Mouse (Mus musculus) kidney, adult 2 months (tissue): ENCODE measurements at regions not wholly inside any gene's neighbourhood (a gene's known extent, or its start where the extent isn't known, plus 50 kb on each side); places are given as distances from the start of the nearest gene placed in this dataset.

ENCODE experiments used
- DNase-seq: peaks from one replicate; pipeline ENCODE4 v3.0.0; 2021
- H3K27ac ChIP-seq: fragments of 200-500 bp; 2 replicates; pipeline ENCODE4 v1.5.1; 2012; ENCODE audit warnings: low read depth, low read length, control low read depth, inconsistent platforms; ENCODE audit not compliant: insufficient read depth
- H3K27me3 ChIP-seq: fragments of 200-500 bp; replicated peaks from 2 replicates; pipeline ENCODE4 v1.6.1; 2012; ENCODE audit warnings: mild to moderate bottlenecking, moderate library complexity, low read length, inconsistent platforms; ENCODE audit not compliant: control insufficient read depth, insufficient read depth
- H3K36me3 ChIP-seq: fragments of 200-500 bp; 2 replicates; pipeline ENCODE4 v1.6.1; 2012; ENCODE audit warnings: mild to moderate bottlenecking, moderate library complexity, low read length, inconsistent platforms; ENCODE audit not compliant: control insufficient read depth, insufficient read depth
- H3K4me1 ChIP-seq: fragments of 200-500 bp; 2 replicates; pipeline ENCODE4 v1.6.1; 2011; ENCODE audit warnings: low read length; ENCODE audit not compliant: control insufficient read depth, insufficient read depth
- H3K4me3 ChIP-seq: fragments of 200-500 bp; 2 replicates; pipeline ENCODE4 v1.5.1; 2011; ENCODE audit warnings: mild to moderate bottlenecking, low read depth, low read length, control low read depth; ENCODE audit not compliant: insufficient read depth
- CTCF ChIP-seq: fragments of 200-500 bp; conservative IDR thresholded peaks from 2 replicates; pipeline ENCODE4 v1.5.1; 2011; ENCODE audit warnings: low read depth, mild to moderate bottlenecking, control low read depth, low read length, moderate library complexity, mixed read lengths; ENCODE audit not compliant: insufficient read depth, insufficient read length
- POLR2A ChIP-seq: fragments of 200-500 bp; IDR thresholded peaks from one replicate; pipeline ENCODE4 v1.6.1; 2011; ENCODE audit warnings: low read depth, low read length, control low read depth
- WGBS: fragments of 180-500 bp; shearing (Covaris S2); methylation state at CpG from one replicate; pipeline ENCODE4 v1.1.7; 2018; 5-methylcytosine and 5-hydroxymethylcytosine counted together

DNA sequence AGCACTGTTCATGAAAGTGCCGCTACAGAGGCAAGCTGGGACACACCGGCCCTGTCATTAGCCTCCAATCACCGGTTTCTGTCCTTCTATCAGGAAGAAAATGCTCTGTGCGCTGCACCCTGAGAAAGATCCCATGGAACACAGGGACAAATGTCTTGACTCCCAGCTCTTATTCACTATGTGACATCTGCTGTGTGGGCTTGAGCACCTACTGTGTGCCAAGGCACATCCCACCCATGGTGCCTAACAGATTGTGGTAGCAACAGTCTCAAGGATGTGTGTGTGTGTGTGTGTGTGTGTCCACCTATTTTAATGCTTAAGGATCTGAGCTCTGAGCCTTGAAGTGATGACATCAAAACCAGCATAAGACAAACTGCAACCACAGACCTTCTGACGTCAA lies 113.4 kb upstream of the Tbx3 start:
- WGBS, result 57% methylated on average over 5 of the region's 5 CpGs
- no peak for DNase-seq
- Histone ChIP-seq H3K27me3 (no peaks in the 10 kb centered on the region), H3K4me3 (no peak overlapping the region), H3K36me3 (no peaks in the 10 kb centered on the region), H3K27ac (no peak overlapping the region), H3K4me1 (no peaks in the 10 kb centered on the region)
- TF ChIP-seq CTCF (no peak), POLR2A (no peak)

DNA sequence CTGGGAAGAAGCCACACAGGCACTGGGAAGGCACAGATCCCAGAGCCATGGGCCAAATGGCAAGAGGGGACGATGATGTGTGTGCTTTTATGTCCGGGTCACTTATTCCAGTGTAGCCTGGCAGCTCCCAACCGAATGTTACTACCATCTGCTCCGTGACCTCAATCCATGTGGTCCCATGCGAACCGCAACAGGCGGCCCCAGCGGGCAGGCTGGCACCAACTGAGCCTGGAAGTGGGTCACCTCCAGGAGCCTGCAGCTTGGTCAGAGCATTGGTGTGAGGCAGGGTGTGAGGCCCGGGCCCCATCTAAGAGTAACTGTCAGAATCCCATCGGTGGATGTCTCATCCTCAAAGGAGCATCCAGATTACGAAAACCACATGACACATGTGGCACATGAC lies 110.8 kb upstream of the Tbx3 start:
- no peak overlapping the region for H3K27ac ChIP-seq
- WGBS, result 84% methylated on average over 11 of the region's 11 CpGs
- no peak for DNase-seq
- no peaks in the 10 kb centered on the region for H3K4me1 ChIP-seq
- TF ChIP-seq CTCF (no peak), POLR2A (no peak)
- H3K36me3 ChIP-seq, result no peaks in the 10 kb centered on the region
- no peak overlapping the region for H3K4me3 ChIP-seq
- H3K27me3 ChIP-seq, result no peaks in the 10 kb centered on the region

DNA sequence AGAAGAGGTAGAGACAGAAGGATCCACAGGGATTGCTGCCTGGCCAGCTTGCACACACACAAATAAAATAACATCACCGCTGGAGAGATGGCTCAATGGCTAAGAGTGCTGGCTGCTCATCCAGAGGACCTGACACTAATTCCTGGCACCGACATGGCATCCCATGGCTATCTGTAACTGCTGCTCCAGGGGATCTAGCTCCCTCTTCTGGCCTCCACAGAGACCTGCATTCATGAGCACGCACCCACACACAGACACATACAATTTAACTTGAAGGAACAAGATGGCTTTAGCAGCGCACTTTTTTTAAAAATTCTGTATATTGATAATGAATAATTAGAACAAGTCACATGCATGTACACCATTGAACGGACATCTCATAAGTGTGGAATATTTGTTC lies 110.1 kb upstream of the Tbx3 start:
- no peak overlapping the region for H3K27ac ChIP-seq
- no peaks in the 10 kb centered on the region for H3K27me3 ChIP-seq
- WGBS, result 97% methylated on average over 5 of the region's 5 CpGs
- H3K36me3 ChIP-seq, result no peaks in the 10 kb centered on the region
- no peaks in the 10 kb centered on the region for H3K4me1 ChIP-seq
- H3K4me3 ChIP-seq, result no peak overlapping the region
- no peak for DNase-seq
- TF ChIP-seq CTCF, result no peak
- no peak for TF ChIP-seq POLR2A

DNA sequence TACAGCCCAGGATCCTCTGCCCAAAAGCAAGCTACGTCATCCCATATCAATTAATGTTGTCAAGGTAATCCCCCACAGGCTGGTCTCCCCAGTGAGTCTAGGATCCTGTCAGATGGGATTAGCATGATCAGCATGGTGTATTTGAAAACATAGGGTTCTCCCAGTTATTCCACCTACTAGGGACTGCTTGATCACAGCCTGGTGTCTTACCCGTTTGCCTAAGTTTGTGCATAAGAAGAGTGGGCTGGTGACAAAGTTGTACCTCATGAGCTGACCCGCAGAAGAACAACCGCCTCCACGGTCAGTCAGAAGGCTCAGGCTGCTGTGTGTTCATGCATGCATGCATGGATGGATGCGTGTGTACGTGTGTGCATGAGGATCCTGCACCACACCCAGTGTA lies 108.9 kb upstream of the Tbx3 start:
- H3K27me3 ChIP-seq, result no peaks in the 10 kb centered on the region
- 74% methylated on average over 7 of the region's 7 CpGs for WGBS
- DNase-seq, result no peak

DNA sequence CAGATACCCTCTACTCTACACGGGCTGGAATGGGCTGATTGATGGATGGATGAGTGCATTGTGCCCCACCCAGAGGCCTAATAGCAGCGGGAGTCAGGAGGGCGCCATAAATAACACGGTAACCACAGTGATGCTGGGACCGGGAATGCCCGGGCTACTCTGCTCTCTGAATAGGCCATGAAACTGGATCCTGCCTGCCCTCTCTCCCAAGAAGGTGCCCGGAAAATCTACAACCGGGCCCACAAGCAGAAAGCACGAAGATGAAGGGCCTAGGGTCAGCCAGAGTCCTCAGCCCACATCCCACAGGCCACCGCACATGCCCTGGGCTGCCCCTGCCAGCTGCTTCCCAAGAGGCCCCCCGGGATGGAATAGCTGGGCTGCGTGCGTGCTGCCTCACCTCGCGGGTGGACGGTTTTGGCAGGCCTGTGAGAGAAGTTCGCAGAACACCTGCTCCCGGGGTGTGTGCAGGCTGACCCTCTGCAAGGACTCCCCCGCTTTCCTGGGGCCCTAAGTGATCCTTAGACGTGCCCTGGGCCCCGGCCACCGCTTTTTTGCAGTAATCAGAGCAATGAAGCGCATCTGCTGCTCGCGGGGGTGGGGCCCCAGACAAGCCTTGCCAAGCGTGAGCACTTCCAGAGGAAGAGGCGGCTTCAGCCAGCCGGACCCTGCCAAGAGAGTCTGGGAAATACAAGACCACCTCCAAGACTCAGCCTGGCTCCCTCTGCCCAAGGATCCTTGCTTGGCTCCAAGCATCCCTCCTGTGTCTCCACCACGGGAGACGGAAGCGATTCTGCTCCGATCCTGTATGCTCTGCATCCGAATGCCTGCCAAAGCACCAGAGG lies 106.7 kb upstream of the Tbx3 start:
- Histone ChIP-seq H3K27me3 (no peaks in the 10 kb centered on the region), H3K36me3 (no peaks in the 10 kb centered on the region), H3K4me3 (no peak overlapping the region), H3K4me1 (no peaks in the 10 kb centered on the region), H3K27ac (no peak overlapping the region)
- no peak for DNase-seq
- TF ChIP-seq POLR2A (no peak), CTCF (no peak)
- 9% methylated on average over 33 of the region's 33 CpGs for WGBS

More for the DNA sequence above, 108.9 kb upstream of the Tbx3 start:
- Histone ChIP-seq H3K4me1 (no peaks in the 10 kb centered on the region), H3K4me3 (no peak overlapping the region), H3K36me3 (no peaks in the 10 kb centered on the region), H3K27ac (no peak overlapping the region)
- TF ChIP-seq CTCF (no peak), POLR2A (no peak)

DNA sequence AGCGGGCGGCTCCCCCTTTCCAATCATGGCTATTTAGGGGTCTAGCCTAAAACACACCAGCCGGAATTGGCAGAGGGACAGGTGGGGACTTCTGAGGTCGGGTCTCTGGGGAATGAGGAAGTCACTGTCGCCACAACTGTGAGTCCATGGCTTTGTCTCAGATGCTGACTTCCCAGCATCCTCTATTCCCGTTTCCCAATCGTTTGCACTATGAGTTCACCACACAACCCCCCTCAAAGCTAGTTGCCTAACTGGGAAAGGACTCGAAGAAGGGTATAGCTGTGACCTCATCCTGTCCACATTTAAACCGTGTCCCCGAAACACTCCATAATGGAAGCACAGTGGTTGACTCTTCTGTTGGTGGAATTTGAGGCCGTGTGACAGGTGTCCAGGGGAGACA lies 102.8 kb upstream of the Tbx3 start:
- Histone ChIP-seq H3K27me3 (no peaks in the 10 kb centered on the region), H3K4me3 (no peak overlapping the region), H3K36me3 (no peaks in the 10 kb centered on the region), H3K27ac (no peak overlapping the region), H3K4me1 (no peaks in the 10 kb centered on the region)
- no peak for DNase-seq
- 79% methylated on average over 11 of the region's 11 CpGs for WGBS
- TF ChIP-seq CTCF, result no peak
- no peak for TF ChIP-seq POLR2A

DNA sequence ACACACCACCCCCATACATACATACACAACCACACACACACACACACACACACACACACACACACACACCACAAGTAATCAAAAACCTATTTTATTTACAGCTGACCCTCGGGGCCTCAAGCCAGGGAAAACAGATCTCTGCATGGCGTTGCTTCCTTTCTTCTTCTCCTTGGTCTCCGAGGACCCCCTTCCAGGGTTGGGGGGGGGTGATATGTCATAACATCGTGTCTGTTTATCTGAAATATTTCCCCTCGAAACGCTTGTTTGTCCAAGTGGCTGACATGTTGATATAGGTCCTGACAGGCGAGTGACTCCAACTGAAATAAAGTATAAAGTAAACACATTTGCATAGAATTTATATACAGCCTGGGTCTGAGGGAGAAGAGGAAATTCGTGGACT lies 100.4 kb upstream of the Tbx3 start:
- TF ChIP-seq CTCF (no peak), POLR2A (no peak)
- Histone ChIP-seq H3K27ac (no peak overlapping the region), H3K27me3 (no peaks in the 10 kb centered on the region), H3K4me1 (no peaks in the 10 kb centered on the region), H3K36me3 (no peaks in the 10 kb centered on the region), H3K4me3 (no peak overlapping the region)
- no peak for DNase-seq
- WGBS, result 45% methylated on average over 8 of the region's 8 CpGs
